Mouse (Mus musculus) hindlimb bud, embryonic 11.5 days (tissue): ENCODE measurements around the gene Hpcal1.
"Not testable (repeated sequence)": the region's sequence is repeated elsewhere in the genome, so short reads cannot be mapped to it uniquely, and the experiment has no call there.

Source experiments
- DNase-seq: peaks from one replicate; pipeline ENCODE4 v3.0.0-alpha.2; 2012; ENCODE audit warnings: low read depth, low spot score; ENCODE audit errors: extremely low spot score

Gene Hpcal1

DNA sequence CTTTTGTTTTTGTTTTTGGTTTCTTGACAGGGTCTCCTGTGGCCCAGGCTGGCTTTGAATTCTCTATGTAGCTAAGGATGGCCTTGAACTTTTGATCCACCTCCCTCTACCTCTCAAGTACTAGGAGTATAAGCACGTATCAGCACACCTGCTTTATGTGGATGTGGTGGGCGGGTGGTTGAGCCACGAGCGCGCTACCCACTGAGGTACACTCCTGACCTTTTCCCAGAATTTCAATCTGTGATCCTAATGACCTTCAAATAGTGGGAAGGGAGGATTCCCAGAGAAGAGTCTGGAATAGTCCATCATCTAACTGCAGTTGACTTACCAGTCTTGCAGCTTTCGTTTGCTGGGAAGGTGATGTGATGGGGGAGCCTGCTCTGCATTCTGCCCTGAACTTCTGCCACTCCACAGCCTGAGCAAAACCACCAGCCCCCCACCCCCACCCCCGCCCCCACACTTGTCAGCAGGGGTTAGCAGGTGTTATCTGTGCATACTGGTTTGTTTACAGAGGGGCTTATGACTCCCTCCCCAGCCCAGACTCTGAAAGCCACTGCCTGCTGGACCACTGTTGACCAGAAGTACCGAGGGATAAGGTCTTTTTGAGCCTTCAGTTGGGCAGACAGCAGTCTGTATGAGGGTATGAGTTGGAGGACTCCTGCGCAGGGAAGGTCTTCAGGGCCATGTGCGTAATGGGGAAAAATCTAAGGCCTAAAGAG, 46.4 kb downstream of the Hpcal1 start:
- DNase-seq: no peak

DNA sequence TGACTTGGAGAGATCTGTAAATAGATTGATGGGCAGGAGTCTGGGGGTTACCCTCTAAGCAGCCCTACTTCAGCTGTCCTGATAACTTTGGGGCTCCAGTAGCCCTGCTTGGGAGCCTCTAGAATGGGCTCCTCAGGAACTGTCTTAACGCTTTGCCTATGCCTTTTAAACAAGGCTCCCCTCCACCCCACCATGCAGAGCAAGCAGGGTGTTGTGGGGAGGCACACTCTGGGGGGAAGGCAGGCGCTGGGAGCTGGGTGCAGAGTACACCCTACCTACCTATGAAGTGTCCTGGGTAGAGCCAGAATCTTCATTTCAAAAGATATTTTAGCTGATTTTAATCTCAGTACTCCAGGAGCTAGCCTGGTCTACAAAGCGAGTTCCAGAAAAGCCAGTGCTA, 47.2 kb downstream of the Hpcal1 start:
- no peak for DNase-seq

DNA sequence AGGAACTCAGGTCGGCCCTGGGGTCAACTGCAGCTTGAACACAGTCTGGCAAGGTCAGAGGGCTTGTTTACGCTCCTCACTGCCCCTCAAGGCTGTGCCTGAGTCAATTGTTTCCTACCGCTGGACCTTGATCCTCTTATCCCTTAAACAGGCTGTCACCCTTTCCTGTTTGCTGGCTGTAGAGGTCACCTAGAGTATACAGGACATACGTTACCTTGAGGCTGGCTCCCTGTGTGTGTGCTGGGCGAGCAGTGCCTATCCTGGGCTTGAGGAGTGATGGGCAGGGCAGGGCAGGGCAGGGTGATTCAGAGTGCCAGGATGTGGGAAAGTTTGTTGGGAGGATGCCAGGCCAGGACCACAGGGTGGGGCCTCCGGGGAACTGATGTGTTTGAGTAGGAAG, 47.8 kb downstream of the Hpcal1 start:
- no peak for DNase-seq

DNA sequence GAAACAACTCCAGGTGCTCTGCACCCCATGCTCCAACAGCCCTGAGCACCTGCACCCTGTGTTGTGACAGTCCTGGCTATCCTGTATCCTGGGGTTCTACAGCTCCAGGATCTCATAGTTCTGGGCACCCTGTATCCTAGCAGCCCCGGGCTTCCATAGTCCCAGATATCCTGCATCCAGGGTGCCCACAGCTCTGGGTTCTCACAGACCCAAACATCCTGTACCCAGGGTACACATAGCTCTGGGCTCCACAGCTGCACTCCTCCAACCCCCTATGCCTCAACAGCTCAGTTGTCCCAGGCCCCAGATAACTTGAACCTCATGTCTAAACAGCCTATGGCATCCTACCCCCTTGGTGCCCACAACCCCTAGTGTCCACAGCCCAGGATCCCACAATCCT, 49.6 kb downstream of the Hpcal1 start:
- no peak for DNase-seq

DNA sequence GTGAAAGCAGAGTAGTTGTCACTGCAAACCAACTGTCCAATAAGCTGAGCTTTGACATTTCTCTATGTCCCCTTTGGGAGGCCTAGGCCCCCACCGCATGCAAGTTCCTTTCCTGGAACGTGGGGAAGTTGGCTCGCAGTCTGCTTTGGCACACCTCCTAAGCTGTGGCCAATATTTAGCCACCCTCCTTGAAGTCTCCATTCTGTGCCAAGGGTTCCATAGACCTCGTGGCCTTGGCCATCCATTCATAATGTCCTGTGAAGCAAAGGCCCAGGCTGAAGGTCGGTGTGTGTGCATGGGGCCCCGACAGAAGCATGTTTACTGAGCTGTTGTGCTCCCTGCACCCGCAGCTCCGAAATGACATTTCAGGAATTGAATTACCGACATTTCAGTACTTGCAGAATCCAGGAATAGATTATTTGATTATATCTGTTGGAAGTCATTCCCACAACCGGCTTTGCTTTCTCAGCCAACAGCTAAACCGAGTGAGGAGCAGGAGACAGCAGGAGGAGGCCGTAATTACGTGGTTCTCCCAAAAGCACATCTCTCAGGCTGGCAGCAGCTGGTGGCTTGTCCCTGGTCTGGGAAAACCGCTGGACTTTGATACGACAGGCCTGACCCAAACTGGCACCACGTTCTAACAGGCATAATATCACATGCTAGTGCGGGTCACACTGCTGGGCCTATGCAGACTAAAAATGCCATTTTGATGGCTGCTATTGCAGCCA, 51.1 kb downstream of the Hpcal1 start:
- DNase-seq: no peak

DNA sequence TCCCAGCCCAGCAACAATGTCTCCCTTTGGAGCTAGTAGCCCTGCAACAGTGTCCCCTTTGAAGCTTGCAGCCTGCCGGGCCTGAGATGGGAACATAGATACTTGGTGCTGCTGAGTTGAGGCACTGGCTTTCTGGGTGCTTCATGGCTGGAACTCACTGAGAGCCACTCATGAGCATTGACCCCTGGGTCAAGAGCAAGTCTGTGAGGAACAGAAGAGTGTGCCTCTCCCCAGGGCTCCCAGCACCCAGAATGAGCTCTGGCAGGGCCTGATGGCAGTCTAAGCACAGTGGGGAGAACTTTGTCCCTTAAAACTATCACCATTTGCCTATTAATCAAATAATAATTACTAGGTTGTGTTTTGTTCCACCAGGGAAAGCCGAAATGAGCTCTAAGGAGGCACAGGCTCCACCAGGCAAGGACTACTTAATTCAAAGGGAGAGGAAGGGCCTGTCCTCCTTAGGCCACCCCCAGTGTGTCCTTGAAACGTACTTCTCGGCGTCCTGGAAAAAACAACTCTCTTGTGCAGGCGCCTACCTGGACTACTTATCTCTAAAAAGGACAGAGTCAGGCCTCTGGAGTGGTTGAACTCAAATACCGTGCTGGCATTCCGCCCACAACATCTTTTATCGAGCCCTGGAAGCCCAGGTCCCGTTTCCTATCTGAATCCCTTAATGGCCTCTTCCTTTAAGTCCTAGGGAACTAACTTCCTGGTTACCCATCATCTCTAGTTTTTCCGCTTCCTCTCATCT, 52.1 kb downstream of the Hpcal1 start:
- no peak for DNase-seq

DNA sequence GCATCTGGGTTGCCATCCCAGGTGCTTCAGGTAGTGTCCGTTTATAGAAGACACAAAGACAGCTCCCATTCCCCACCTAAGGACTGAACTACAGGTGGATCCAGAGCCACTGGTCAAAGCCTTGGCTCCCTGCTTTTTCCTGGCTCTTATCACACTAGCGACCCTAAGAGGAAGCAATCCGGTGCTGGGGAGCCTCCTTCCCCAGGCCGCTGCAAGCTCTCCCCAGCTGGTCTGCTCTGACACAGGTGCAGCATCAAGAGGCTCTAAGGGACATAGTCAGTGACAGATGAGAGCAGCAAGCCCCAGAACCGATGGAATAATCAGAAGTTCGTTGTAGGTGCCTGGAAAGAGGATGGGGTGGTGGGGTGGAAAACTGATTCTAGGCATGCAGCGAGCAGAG, 54.8 kb downstream of the Hpcal1 start:
- no peak for DNase-seq

DNA sequence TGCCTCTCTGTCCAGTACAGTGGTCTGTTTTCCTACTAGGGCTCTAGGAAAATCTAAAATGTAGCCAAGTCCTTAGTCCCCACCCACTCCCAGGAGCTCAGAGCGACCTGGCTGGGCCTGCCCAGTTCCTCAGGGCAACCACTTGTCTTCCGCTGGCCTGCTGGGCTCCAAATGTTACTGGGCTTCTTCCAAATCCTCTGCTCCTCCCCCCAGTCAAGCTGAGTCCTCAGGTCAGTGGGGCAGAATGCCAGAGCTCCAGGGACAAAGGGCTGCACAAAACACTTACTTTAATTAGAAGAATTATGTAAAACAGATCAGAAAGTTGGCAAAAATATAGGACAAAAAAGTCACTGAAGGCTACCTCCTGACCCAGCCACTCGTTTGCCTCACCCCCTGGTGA, 56.1 kb downstream of the Hpcal1 start:
- DNase-seq: no peak

DNA sequence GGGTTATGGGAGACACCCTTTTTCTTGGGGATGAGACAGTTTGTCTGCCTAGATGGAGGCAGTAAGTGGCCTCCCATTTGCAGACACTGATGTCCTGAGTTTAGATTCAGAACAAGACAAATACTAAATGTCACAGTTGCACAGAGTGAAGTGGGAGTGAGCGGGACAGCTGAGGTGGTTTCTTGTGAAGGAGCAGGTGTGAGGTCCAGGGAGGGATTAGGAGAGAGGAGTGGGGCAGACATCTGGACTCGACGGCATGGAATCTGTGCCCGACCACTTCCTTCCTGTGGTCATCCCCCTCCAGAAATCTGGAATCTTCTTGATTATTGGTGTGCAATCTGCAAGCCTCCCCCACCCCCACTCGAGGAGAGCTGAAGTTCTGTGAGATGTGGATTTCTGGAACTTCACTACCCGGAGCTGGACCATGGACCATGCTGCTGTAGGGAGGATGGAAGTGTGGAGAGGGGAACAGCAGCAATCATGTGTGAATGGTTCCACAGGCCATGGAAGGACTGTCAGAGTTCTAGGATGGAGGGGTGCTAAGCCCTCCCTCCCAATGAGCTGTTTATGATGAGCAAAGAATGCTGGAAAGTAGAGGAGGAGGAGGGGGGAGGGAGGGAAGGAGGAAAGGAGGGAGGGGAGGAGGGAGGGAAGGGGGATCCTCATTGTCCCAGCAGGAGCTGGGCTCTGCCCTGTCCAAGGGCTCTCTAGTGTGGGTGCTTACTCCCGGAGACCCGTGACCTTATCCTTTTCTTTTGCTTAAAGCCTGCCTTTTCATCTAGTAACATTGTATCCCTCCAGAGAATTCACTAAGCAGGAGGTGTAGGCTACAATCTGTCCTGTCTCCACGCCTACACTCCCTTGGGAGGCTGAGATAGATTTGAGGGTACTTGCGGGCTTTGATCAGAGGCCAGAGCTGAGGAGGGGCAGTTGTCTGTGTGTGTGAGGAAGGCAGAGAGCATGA, 56.8 kb downstream of the Hpcal1 start:
- DNase-seq: no peak

DNA sequence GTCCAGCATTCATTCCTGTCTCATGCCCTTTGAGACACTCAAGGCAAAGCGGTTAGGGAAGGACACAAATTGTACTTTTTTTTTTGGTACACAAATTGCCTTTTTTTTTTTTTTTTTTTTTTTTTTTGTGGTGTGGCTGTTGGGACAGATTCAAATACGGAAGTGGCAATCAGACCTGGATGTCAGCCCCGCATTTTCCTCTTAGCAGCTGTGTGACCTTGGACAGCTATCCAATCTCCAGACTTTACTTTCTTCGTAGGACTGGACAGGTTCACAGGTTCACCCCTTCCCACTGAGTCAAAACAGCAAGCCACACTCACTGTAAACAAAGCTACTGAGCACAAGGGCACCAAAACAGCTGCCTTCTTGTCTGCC, 57.5 kb downstream of the Hpcal1 start:
- no peak for DNase-seq

DNA sequence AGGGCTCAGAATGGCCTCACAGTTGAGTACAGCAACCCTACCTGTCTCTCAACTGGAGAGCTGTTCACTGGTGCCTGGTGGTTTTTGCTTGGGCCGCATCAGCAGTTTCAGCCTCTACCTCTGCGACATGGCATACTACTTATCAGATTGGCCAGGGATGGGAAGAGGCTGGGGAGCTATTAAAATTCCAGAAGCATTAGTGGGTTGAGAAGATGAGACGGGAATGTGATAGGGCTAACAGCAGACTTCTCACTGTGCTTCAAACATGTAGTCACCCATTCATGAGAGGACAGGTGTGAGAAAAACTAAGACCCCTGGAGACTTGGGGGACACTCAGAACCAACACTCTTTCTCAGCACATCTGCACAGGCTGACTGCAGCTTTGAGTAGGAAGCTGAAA, 59.1 kb downstream of the Hpcal1 start:
- DNase-seq: no peak

DNA sequence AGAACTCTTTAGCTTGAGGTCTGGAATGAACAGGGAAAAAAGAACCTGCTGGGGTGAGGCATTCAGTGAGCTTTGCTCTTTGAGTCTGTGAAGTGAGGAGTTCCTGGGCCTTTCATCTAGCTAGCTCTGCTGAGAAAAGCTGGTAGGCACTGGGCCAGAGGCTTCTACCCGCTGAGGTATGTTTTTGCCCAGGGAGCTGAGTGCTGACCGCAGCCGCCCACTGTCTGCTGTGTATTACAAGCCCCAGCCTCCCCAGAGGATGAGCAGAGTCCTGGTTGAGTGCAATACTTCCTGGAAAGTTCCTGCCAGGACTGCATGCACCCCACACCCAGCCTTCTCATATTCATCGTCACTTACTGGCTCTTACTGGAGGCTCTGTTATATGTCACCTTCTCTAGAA, 59.8 kb downstream of the Hpcal1 start:
- DNase-seq: no peak

DNA sequence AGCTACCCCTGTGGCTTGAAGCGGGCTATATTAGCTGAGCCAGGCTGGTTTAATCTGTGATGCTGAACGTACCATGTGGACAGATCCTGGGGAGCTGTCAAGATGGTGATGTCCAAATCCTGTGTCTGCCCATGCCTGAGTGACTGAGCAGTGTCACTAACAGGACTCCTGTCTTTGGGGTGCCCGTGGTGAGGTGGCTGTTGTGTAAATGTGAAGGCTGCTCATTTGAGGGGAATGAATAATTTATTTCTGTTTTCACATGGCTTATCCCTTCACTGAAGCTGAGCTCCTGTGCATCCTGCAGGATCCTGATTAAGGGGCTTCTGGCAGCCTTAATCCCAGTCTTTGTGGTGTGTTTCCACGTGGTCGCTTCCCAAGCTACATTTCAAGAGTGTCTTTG, 62.2 kb downstream of the Hpcal1 start:
- no peak for DNase-seq

DNA sequence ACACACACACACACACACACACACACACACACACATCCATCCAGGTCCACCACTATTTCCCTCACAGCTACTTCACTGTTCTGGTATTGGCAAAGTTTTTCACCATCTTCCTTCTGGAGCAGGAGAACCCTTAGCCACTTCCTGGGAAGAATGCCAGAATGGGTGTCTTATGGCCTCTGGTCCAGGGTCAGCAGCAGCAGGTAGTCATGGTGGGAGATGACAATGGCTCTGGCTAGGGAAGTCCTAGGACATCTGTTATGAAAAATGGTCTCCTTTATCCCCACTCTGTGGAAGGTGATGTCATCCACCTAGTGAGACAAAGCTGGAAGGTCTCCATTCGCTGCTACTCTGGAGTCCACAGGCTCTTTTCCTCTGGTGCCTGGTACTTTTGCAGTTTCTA, 64.1 kb downstream of the Hpcal1 start:
- DNase-seq: no peak

DNA sequence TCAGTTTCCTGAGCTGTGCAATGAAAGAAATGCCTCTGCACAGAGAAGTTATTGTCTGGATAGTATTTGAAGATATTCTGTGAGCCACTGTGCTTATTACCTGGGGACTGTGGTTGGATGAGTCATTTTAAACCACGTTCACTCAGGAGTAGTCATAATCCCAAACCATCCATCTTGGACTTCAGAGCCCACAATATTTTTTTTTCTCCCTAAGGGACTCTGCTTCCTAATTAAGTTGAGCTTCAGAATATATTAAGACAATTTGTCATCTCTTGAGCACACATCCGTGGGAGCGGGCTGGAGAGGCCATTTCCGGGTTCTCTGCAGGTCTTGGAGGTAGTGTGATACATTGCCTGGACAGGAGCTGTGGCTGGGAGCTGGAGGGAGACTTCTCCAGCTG, 66.2 kb downstream of the Hpcal1 start:
- DNase-seq: no peak

DNA sequence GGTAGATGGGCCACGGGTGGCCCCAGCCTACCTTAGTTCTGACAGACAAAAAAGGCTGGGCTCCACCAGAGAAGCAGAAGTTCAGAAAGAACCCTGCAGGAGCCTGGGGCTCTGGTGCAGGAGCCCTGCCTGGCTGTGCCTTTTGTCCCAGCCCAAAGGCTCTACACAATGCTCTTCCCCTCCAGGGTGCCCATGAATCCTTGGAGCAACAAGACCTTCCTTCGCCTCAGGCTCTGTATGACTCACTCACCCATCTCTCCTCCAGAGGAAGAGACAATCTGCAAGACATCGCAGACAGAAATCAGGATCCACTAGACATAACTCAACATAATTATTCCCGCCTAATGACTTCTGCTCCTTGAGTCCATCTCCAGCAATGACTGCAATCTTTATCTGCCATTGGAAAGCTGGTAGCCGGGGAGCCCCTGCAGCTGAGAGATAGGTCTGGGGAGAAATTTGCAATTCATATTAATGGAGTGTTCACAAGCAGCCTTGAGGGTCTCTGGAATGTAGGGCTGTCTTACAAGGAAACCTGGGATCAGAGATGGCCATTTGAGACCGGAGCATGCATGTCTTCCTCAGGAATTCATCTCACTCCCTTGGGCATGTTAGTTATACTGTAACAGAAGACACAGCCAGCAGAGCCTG, 71.8 kb downstream of the Hpcal1 start:
- DNase-seq: no peak

DNA sequence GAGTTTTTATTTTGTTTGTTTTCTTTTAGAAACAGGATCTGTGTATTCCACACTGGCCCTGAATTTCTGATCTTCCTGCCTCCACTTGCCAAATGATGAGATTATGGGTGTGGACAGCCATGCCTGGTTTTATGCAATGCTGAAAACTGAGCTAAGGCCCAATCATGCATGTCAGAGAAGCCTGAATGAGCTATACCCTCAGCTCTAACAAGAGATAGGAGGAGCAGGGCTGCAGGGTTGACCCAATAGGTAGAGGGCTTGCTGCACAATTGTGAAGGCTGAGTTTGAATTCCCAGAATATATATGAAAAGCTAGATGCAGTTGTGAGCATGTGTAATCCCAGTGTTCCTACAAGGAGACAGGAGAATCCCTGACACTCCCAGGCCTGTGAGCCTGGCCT, 72.4 kb downstream of the Hpcal1 start:
- DNase-seq: no peak

DNA sequence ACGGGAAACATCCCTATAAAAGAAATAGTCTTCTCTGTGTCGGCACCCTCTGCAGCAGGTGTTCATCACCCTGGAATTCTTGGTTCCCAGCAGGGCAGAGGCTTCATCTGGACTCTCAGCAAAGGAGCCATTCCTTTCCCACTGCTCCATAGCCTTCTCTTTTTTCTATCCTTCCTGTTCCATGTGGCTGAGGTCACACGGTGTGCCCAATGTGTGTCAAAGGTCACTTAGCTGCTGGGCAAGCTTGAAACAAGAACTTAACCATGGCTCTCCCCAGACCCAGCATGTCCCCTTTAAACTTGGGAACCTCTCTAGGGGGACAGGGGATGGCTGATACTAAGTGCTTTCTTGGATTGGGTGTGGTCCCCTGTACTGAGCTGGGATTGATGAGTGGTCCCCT, 73.3 kb downstream of the Hpcal1 start:
- no peak for DNase-seq

DNA sequence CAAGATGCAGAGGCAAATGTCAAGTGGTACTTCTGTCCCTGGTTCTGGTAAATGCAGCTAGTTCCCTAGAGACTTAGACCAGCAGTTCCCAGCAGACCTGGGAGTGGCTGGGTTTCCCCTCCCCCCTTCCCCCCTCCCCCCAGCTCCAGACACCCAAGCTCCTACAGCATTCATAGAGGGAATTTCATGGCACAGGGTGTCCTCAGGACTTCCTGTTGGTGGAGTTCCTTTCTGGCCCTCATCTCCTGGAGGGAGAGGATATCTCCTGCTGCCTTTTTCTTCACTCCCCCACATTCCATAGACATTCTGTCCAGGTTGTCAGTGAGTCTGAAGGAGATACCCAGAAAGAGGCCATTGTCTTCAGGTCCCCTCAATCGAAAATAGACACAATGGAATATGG, 76.9 kb downstream of the Hpcal1 start:
- not testable (repeated sequence) for DNase-seq

DNA sequence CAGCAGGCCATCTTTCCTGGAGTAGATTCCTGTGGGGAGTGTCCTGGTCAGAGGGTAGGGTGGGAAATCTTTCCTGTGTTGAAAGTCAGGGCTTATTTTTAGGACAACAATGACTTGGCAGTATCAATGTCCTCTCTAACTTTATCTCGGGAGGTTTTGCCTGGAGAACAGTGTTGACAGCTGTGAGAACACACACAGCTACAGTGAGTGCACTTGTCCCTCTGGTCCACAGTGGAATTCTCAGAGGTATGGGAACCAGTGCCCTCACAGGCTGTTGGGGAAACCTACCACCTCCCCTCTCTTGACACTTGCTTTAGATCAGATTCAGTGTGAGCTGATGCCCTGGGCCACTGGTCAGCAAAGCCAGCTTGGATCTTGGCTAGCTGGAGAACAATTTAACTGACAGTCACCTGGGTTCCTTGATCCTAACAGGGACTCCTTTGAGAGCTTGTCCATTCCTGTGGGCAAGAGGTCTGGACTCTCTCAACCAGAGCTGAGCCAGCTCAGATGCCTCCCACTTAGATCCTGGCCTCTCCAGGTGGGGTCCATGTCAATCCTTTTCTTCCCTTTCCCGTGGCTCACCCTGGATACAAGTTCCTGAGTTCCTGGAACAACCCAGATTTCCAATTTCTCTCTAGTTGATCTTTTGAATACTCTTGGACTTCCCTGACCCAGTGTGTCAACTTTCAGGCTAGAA, 79.0 kb downstream of the Hpcal1 start:
- no peak for DNase-seq
